Mouse (Mus musculus) layer of hippocampus, adult 9-10 months (tissue): ENCODE data around the gene Cacna1f.

ENCODE experiments used
- DNase-seq: peaks from one replicate; pipeline ENCODE4 v3.0.0; 2022; ENCODE audit warnings: low spot score

Gene Cacna1f

DNA sequence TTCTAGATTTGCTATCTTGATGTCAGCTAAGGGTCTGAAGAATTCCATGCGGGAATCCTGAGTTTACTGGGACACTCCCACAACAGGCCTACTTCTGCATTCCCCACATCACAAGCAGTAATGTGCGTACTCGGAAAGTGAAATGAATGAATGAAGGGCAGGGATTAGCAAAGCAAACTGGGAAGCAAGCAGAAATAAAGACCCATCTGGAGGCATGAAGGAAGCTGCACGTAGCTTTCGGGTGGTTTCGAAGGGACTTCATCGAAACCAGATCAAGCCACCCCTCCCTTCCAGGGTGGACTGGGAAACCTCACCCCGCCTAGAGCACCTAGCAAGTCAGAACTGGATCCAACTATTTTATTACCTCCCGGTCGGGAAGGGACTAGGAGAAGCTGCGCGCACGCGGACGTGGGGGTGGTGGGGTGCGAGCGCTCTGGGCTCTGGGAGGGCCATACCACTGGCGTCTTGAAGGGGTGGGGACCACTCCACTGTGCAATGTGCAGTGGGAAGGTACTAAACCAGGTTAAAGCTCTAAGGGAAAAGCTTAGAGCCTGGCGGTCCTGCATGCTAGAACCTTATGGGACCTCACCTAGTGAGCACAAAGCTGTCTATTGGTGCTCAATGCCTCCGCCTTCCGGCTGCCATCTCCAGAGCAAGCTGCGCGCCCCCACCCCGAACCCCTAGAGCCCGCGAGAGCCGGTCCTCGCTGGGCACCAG, 67.6 kb downstream of the Cacna1f start:
- DNase-seq: no peak

DNA sequence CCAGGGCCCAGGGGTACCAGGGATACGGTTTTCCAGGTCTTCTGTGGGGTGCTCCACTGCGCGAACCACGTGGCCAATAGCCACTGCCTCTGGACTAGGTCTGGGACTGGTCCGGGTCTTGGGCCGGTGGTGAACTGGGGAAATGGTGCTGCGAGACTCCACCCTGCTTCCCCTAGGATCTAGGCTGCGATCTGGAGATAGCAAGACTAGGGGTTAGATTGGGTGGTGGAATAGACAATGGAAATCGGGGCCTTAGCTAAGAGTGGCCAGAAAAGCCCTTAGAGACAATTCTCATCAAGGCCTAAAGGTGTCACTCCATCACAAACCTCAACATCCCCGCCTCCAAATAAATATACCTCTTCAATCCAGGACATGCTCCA, 68.1 kb downstream of the Cacna1f start:
- DNase-seq: no peak

GRCm38 (mm10) chrX:7678986-7679385, 72.1 kb downstream of the Cacna1f start:
- DNase-seq: no peak

- DNase-seq: peak; percentile 52
Observed at GRCm38 (mm10) chrX:7679405-7680056, 72.6 kb downstream of the Cacna1f start.

DNA sequence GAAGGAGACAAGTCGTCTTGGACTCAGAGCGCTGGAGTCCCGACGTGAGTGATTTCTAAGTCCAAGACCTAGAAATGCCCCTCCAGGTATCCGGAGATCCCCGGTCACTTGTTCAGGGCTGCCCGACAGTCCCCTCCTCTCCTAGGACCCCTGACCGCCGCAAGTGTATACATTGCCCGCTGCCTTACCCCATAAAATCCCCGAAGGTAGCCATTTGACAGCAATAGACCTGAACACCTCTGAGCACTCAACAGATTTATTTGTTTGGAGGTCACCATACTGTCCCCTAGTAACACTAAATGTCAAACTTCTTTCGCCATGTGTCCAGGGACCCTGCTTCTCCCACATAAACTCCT, 73.2 kb downstream of the Cacna1f start:
- no peak for DNase-seq

DNA sequence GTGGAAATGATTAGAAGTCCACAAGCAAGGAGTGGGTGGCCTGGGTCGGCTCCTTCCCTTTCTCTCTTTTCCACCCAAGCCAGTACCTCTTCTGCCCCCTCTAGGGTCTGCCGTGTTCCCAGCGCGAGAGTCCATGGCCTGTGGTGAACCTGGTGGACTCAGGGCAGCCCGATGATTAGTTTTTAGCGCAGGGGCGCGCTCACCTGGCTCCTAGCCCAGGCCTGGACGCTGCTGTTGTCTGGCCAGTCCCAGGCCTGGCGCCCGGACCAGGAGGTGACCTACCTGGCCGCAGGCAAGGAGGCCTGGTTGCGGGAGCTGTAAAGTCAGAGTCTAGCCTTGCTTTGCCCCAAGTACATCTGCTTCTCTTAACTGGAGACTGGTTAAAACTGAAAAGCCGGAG, 74.0 kb downstream of the Cacna1f start, which contains the start of gene Magix:
Gene Magix (minus strand): TSS at position 388 of the 400 bp plus-strand sequence.
- no peak for DNase-seq
